Mouse (Mus musculus) left cerebral cortex, adult 18-20 months (tissue): ENCODE data around the gene Fbxl14. TPM values are rescaled to one million over a fixed set of nuclear protein-coding genes. Genes with fewer than 3 reads are reported as not detected.
A peak's percentile ranks its signal among the peaks of the same experiment; 100 is the strongest.
"Not testable (repeated sequence)": the region's sequence is repeated elsewhere in the genome, so short reads cannot be mapped to it uniquely, and the experiment has no call there.

Source experiments
- DNase-seq, 2 experiments: peaks; one replicate each; pipeline ENCODE4 v3.0.0; 2021 to 2022; ENCODE audit warnings: low spot score in 2 of 2, mixed read lengths in 1 of 2
- total RNA-seq, 2 experiments: library from RNA; stranded (reverse); gene quantifications; 2 replicates each; pipeline ENCODE4 v1.2.3; 2021

Fbxl14 gene
- total RNA-seq, 2 experiments from 2014 or later, result 40.0 to 42.2 TPM

- no peak for DNase-seq
Measured at GRCm38 (mm10) chr6:119466921-119467784, 12.3 kb upstream of the Fbxl14 start.

- no peak for DNase-seq
Measured at GRCm38 (mm10) chr6:119467785-119468059, 11.7 kb upstream of the Fbxl14 start.

- DNase-seq, result no peak
Measured at GRCm38 (mm10) chr6:119470777-119471176, 8.7 kb upstream of the Fbxl14 start.

- DNase-seq, result peak in 1 of 2 experiments; percentile 56
Measured at GRCm38 (mm10) chr6:119472135-119472534, 7.3 kb upstream of the Fbxl14 start.

- no peak for DNase-seq
Measured at GRCm38 (mm10) chr6:119472705-119473104, 6.8 kb upstream of the Fbxl14 start.

- DNase-seq, result no peak
Measured at GRCm38 (mm10) chr6:119473446-119473845, 6.0 kb upstream of the Fbxl14 start.

- DNase-seq, result no peak
Measured at GRCm38 (mm10) chr6:119473992-119474391, 5.5 kb upstream of the Fbxl14 start.

- no peak for DNase-seq
Measured at GRCm38 (mm10) chr6:119475988-119476387, 3.5 kb upstream of the Fbxl14 start.

GRCm38 (mm10) chr6:119477686-119478310, 1.7 kb upstream of the Fbxl14 start:
- DNase-seq, result no peak

- peak; percentile 76 to 86 for DNase-seq
Measured at GRCm38 (mm10) chr6:119478560-119479342, 717 bp upstream of the Fbxl14 start.

- peak; percentile 27 to 52 for DNase-seq
Measured at GRCm38 (mm10) chr6:119479876-119480705, 623 bp downstream of the Fbxl14 start.

GRCm38 (mm10) chr6:119480706-119481331, 1.4 kb downstream of the Fbxl14 start:
- peak in 1 of 2 experiments; percentile 50 for DNase-seq

GRCm38 (mm10) chr6:119481741-119482390, 2.4 kb downstream of the Fbxl14 start:
- DNase-seq, result not testable (repeated sequence)

GRCm38 (mm10) chr6:119482958-119483600, 3.6 kb downstream of the Fbxl14 start:
- peak; percentile 31 to 45 for DNase-seq

GRCm38 (mm10) chr6:119485486-119485885, 6.0 kb downstream of the Fbxl14 start:
- no peak for DNase-seq

- DNase-seq, result no peak
Measured at GRCm38 (mm10) chr6:119486381-119487084, 7.1 kb downstream of the Fbxl14 start.

GRCm38 (mm10) chr6:119487085-119487458, 7.6 kb downstream of the Fbxl14 start:
- DNase-seq, result no peak

GRCm38 (mm10) chr6:119487619-119488018, 8.2 kb downstream of the Fbxl14 start:
- DNase-seq, result no peak

- DNase-seq, result peak in 1 of 2 experiments; percentile 32
Measured at GRCm38 (mm10) chr6:119489765-119490164, 10.3 kb downstream of the Fbxl14 start.
